Mouse (Mus musculus) liver, adult 2 months (tissue): ENCODE results near the gene Bcl9.

Source experiments
- CTCF ChIP-seq: fragments of 200-500 bp; IDR thresholded peaks from 2 replicates; pipeline ENCODE4 v1.5.1; 2011; ENCODE audit warnings: low read depth, low read length, control low read depth
- POLR2A ChIP-seq: fragments of 200-500 bp; IDR thresholded peaks from 2 replicates; pipeline ENCODE4 v1.6.1; 2011; ENCODE audit warnings: low read length, control low read depth; ENCODE audit not compliant: insufficient read depth; ENCODE audit errors: extremely low read depth

GRCm38 (mm10) chr3:97338522-97339192 is 40.9 kb upstream of the Bcl9 start:
- TF ChIP-seq CTCF = peak; percentile 88
- TF ChIP-seq POLR2A = no peak
